Comparison of ENCODE assay signal across 24 mouse cellular contexts in the genomic region with DNA sequence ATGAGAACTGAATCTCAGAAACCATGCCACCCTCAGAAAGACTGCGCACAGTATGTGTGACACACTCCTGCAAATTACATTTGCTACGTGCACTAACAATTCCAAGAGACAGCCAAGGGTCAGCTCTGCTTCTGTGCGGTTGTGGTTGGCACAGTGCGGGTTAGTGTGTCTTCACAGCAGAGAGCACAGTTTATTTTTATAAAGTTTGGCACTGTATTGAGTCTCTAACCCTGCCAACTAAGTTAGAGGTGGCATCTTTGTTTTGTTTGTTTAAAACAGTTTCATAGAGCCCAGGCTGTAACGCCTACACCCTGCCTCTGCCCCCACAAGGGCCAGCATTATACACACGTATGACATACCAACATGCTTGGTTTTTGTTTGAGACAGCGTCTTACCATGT. TPM values are rescaled to one million over a fixed set of nuclear protein-coding genes. Genes with fewer than 3 reads are reported as not detected.
A peak's percentile ranks its signal among the peaks of the same experiment; 100 is the strongest.
DNase-seq lines count a peak whose midpoint lies in the region; ATAC-seq and TF ChIP-seq lines count a peak whose summit lies in the region.
"Had no signal": no experiment of that assay in that cellular context is flagged by ENCODE, and none has a peak within 500 bp of the region (broad histone marks: within the 10 kb centered on the region; RNA-seq: fewer than 3 reads in every experiment).

No protein-coding gene starts in this region.

- 44% methylated on average over 7 of the region's 7 CpGs for WGBS in cerebellum, adult 2 months
- 59% methylated on average over 7 of the region's 7 CpGs for WGBS in heart, adult 2 months
- WGBS in heart, embryonic 11.5 days (ENCODE audit: insufficient replicate concordance) = 95% methylated on average over 7 of the region's 7 CpGs

- no peak overlapping the region for H3K4me2 ChIP-seq in heart, embryonic 11.5 days
- H3K4me2 ChIP-seq: embryonic facial prominence, embryonic 12.5 days; forebrain, embryonic 12.5 days; forebrain, embryonic 15.5 days; heart, embryonic 13.5 days; hindbrain, embryonic 14.5 days had no signal

- no peak overlapping the region for H3K4me3 ChIP-seq in cerebellum, adult 2 months (replicated peaks; ENCODE audit: insufficient read depth, low read depth, low read length)
- no peak overlapping the region for H3K4me3 ChIP-seq in heart, adult 2 months
- no peak overlapping the region for H3K4me3 ChIP-seq in heart, embryonic 11.5 days (ENCODE audit: low read depth, low read length)
- no peak overlapping the region for H3K4me3 ChIP-seq in left cerebral cortex, adult 2 months
- H3K4me3 ChIP-seq: embryonic facial prominence, embryonic 12.5 days; erythroblast, embryonic 14.5 days; forebrain, embryonic 12.5 days; forebrain, embryonic 15.5 days; heart, embryonic 13.5 days had no signal

- no peaks in the 10 kb centered on the region for H3K9me3 ChIP-seq in heart, embryonic 11.5 days (replicated peaks; ENCODE audit: control insufficient read depth, low read length)
- H3K9me3 ChIP-seq: embryonic facial prominence, embryonic 12.5 days; forebrain, embryonic 12.5 days; forebrain, embryonic 15.5 days; heart, embryonic 13.5 days had no signal

- TF ChIP-seq POLR2A in cerebellum, adult 2 months (IDR thresholded peaks at IDR 0.05; ENCODE audit: borderline replicate concordance, insufficient read depth, low read length) = no peak
- TF ChIP-seq POLR2A in heart, adult 2 months (IDR thresholded peaks at IDR 0.05; ENCODE audit: insufficient read depth, low read depth, low read length) = no peak

- H3K27ac ChIP-seq in cerebellum, adult 2 months (ENCODE audit: insufficient read depth, low read length) = peak overlapping the region; percentile 12
- H3K27ac ChIP-seq in heart, adult 2 months = peak overlapping the region; percentile 79
- H3K27ac ChIP-seq in heart, embryonic 11.5 days (ENCODE audit: low read depth, low read length) = no peak overlapping the region
- H3K27ac ChIP-seq in left cerebral cortex, adult 2 months = peak overlapping the region; percentile 47
- H3K27ac ChIP-seq: embryonic facial prominence, embryonic 12.5 days; forebrain, embryonic 12.5 days; forebrain, embryonic 15.5 days; heart, embryonic 13.5 days; hindbrain, embryonic 14.5 days; hindbrain, postnatal 0 days had no signal

- peaks cover 53% of the 10 kb centered on the region for H3K4me1 ChIP-seq in cerebellum, adult 2 months (ENCODE audit: control insufficient read depth, insufficient read depth, low read length)
- H3K4me1 ChIP-seq in heart, adult 2 months (ENCODE audit: control insufficient read depth, insufficient read depth, low read length) = peaks cover 29% of the 10 kb centered on the region
- peaks cover 38% of the 10 kb centered on the region for H3K4me1 ChIP-seq in heart, embryonic 11.5 days (ENCODE audit: control insufficient read depth, insufficient read depth, low read length)
- H3K4me1 ChIP-seq: embryonic facial prominence, embryonic 12.5 days; forebrain, embryonic 12.5 days had no signal

- intact Hi-C loops in heart, adult 2 months (cut with DNase I) = loop anchor here (10.0 kb wide), 1 partner anchor 313 kb away; the partner anchor contains the start of genes Chmp1a and Spata33
- intact Hi-C loops in left cerebral cortex, adult 2 months (cut with DNase I) = no loop called here
- intact Hi-C loops in left cerebral cortex, postnatal 36 days (cut with DNase I) = no loop called here

- H3K36me3 ChIP-seq in heart, adult 2 months (ENCODE audit: control insufficient read depth, insufficient read depth, low read length) = 0 out of 2 replicates have a peak, but pooled peaks cover 2% of the 10 kb centered on the region
- peaks cover 7% of the 10 kb centered on the region; the same call in 1 of the 2 replicates for H3K36me3 ChIP-seq in heart, embryonic 11.5 days (ENCODE audit: control insufficient read depth, insufficient read depth, low read length)

- ATAC-seq in heart, embryonic 11.5 days (replicated peaks; ENCODE audit: insufficient number of reproducible peaks, low FRiP score, low TSS enrichment) = no peak
- ATAC-seq in megakaryocyte-erythroid progenitor cell, adult 5-6 weeks (replicated peaks; ENCODE audit: low FRiP score, low TSS enrichment, poor library complexity, severe bottlenecking) = no peak
- ATAC-seq: activated CD4-positive, CD25-positive, alpha-beta regulatory T cell, adult 4 months; forebrain, embryonic 15.5 days; hindbrain, postnatal 0 days; inflammation-experienced regulatory T-cells, adult 6 months had no signal

- H3K27me3 ChIP-seq in cerebellum, adult 2 months (ENCODE audit: control insufficient read depth, insufficient read depth, low read length) = no peaks in the 10 kb centered on the region
- no peaks in the 10 kb centered on the region for H3K27me3 ChIP-seq in heart, adult 2 months (ENCODE audit: control insufficient read depth, insufficient read depth, low read length)
- H3K27me3 ChIP-seq in heart, embryonic 11.5 days (ENCODE audit: control insufficient read depth, insufficient read depth, low read length) = no peaks in the 10 kb centered on the region
- H3K27me3 ChIP-seq: embryonic facial prominence, embryonic 12.5 days; forebrain, embryonic 12.5 days; forebrain, embryonic 15.5 days; heart, embryonic 13.5 days had no signal

- TF ChIP-seq CTCF in cerebellum, adult 2 months (IDR thresholded peaks at IDR 0.05; ENCODE audit: borderline replicate concordance, insufficient read depth, low read depth, low read length) = no peak
- TF ChIP-seq CTCF in heart, adult 2 months (IDR thresholded peaks at IDR 0.05) = no peak
- no peak for TF ChIP-seq CTCF in left cerebral cortex, adult 2 months (IDR thresholded peaks at IDR 0.05)

- no peak for TF ChIP-seq EP300 in heart, adult 2 months (IDR thresholded peaks at IDR 0.05; ENCODE audit: insufficient read depth, low read depth, low read length)

- no peak for DNase-seq in cerebellum, adult 2 months
- DNase-seq in cerebellum, postnatal 14 days = no peak
- DNase-seq in heart, adult 2 months = peak in 1 of 2 experiments; percentile 37
- DNase-seq in left cerebral cortex, adult 2 months (ENCODE audit: extremely low spot score in 1 of 2, low spot score in 2 of 2) = no peak
- DNase-seq in left cerebral cortex, postnatal 36 days (ENCODE audit: low spot score in 2 of 2) = no peak
- DNase-seq in adipocyte (ENCODE audit: low spot score) = peak; percentile 86
- DNase-seq: cerebellum, adult 11 months; cerebellum, adult 8-10 months; cerebellum, postnatal 10 days; gastrocnemius, postnatal 14 days; heart, adult 11 months; heart, postnatal 14 days; heart, postnatal 4 days had no signal

- H3K9ac ChIP-seq in heart, adult 2 months (ENCODE audit: low read depth, low read length) = no peak overlapping the region; the same call in 1 of the 2 replicates
- H3K9ac ChIP-seq in heart, embryonic 11.5 days (ENCODE audit: low read depth, low read length) = no peak overlapping the region
- H3K9ac ChIP-seq: embryonic facial prominence, embryonic 12.5 days; forebrain, embryonic 12.5 days; forebrain, embryonic 15.5 days; heart, embryonic 13.5 days; hindbrain, embryonic 14.5 days had no signal

- peaks cover 2% of the 10 kb centered on the region; the same call in 1 of the 2 replicates for H3K79me2 ChIP-seq in heart, adult 2 months (replicated peaks; ENCODE audit: control insufficient read depth, insufficient read depth, low read length)

RNA-seq across cellular contexts. Expression of gene Cdh15, which starts 53.7 kb away (rescaled TPM):
- 26.5 and 34.3 TPM in 2 replicates for polyA plus RNA-seq in cerebellum, adult 2 months (2012; rRNA removed)
- total RNA-seq in heart, adult 2 months (2021) = not detected
- not detected in 2 replicates for polyA plus RNA-seq in heart, adult 2 months (2012; rRNA removed)
- 0.42 and 0.67 TPM in 2 replicates for polyA plus RNA-seq in heart, embryonic 11.5 days (2014; fragmentation: Nextera tagmentation; extraction: Ambion mirVana)
- total RNA-seq in left cerebral cortex, adult 2 months (2021) = 1 to 10 TPM in 1 of 2 experiments, under 1 TPM in 1; 0.97 to 1.1 TPM
- under 1 TPM; 0.59 to 0.89 TPM for total RNA-seq in left cerebral cortex, postnatal 36 days (2021)
- not detected in 2 replicates for total RNA-seq in megakaryocyte-erythroid progenitor cell, adult 5-6 weeks (2014; fragmentation: Nextera tagmentation)
- total RNA-seq in megakaryocyte-erythroid progenitor cell, adult 5-6 weeks (2017) = not detected in 2 replicates
- total RNA-seq: heart, postnatal 14 days had no signal
- polyA plus RNA-seq: erythroblast, embryonic 14.5 days had no signal
